Mouse (Mus musculus): ENCODE measurements around the gene Ube2k. TPM values are rescaled to one million over a fixed set of nuclear protein-coding genes. Genes with fewer than 3 reads are reported as not detected.

The Ube2k gene
- polyA plus RNA-seq (2015; fragmentation: Nextera tagmentation; extraction: Ambion mirVana), result 198 and 201 TPM in 2 replicates

DNA sequence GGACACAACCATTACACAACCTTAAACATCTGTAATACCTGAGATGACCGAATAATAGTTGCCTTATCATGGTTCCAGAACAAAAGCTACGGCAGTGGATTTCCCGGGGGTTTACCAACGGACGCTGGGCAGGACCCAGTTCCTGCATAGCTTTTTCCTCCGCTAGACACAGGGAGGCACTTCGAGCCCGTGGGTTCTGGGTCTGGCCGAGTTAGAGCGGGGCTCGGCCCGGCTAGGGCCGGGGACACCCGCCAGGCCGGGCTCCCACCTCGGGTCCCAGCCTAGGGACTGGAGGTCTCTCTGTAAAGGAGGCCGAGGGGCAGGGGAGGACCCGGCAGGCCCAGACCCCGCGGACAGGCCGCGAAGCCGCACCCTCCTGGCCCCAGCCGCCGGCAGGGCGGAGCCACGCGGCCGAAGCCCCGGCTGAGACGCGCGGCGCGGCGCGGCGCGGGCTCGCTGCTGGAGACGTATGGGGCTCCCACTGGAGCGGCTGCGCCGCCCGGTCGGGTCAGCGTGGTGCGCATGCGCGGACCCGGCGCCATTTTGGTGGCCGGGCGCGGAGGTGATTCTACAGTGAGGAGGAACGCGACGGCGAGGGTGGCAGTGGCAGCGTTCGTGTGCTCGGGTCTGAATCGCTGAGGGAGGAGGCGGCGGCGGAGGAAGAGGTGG, at the start of gene Ube2k, which contains the start of gene Smim14:
Gene Ube2k (plus strand): TSS at position 483 of the 669 bp plus-strand sequence.
Gene Smim14 (minus strand): TSS at position 434 of the 669 bp plus-strand sequence.
- Histone ChIP-seq H3K27ac (replicated peaks) (peak within 1 kb of the TSS; percentile 97), H3K27me3 (no peaks in the 10 kb centered on the region), H3K9me3 (no peaks in the 10 kb centered on the region), H3K36me3 (no peaks in the 10 kb centered on the region), H3K9ac (peak within 1 kb of the TSS; percentile 91), H3K4me1 (replicated peaks) (peaks cover 24% of the 10 kb centered on the region), H3K4me3 (peak within 1 kb of the TSS; percentile 92), H3K4me2 (peak within 1 kb of the TSS; percentile 76)
- under 1% methylated on average over 62 of the region's 66 CpGs for WGBS
- peak; percentile 96 for ATAC-seq (ENCODE audit: low FRiP score, low read depth)

GRCm38 (mm10) chr5:65487381-65487780, 49.7 kb upstream of the Ube2k start:
- H3K9ac ChIP-seq, result no peak overlapping the region
- H3K4me1 ChIP-seq (replicated peaks), result peaks cover 30% of the 10 kb centered on the region
- H3K36me3 ChIP-seq, result no peaks in the 10 kb centered on the region
- H3K4me2 ChIP-seq, result no peak overlapping the region
- no peaks in the 10 kb centered on the region for H3K9me3 ChIP-seq
- no peaks in the 10 kb centered on the region for H3K27me3 ChIP-seq
- ATAC-seq (ENCODE audit: low FRiP score, low read depth), result no peak
- no peak overlapping the region for H3K4me3 ChIP-seq
- H3K27ac ChIP-seq (replicated peaks), result no peak overlapping the region
- WGBS, result 81% methylated on average over 10 of the region's 10 CpGs

DNA sequence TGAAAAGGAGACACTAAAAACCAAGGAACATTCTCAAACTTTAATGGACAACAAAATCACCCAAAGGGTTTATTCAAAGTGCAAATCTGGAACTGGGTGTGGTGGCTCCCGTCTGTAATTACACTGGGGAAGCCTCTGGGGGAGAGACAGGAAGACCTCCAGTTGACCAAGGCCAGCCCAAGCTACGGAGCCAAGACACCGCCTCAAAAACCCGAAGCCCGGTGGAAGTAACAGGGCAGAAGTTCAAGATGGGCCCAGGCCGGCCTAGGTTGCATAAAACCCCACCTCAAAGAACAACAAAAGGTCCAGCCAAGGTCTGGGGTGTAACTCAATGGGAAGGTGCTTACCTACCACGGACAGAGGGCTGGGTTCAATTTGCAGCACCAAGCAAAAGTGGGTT, 48.3 kb upstream of the Ube2k start:
- Histone ChIP-seq H3K4me1 (replicated peaks) (peaks cover 35% of the 10 kb centered on the region), H3K27ac (replicated peaks) (no peak overlapping the region), H3K4me3 (no peak overlapping the region), H3K4me2 (no peak overlapping the region), H3K27me3 (no peaks in the 10 kb centered on the region), H3K9me3 (no peaks in the 10 kb centered on the region), H3K9ac (no peak overlapping the region), H3K36me3 (no peaks in the 10 kb centered on the region)
- 84% methylated on average over 7 of the region's 7 CpGs for WGBS
- ATAC-seq (ENCODE audit: low FRiP score, low read depth), result no peak

DNA sequence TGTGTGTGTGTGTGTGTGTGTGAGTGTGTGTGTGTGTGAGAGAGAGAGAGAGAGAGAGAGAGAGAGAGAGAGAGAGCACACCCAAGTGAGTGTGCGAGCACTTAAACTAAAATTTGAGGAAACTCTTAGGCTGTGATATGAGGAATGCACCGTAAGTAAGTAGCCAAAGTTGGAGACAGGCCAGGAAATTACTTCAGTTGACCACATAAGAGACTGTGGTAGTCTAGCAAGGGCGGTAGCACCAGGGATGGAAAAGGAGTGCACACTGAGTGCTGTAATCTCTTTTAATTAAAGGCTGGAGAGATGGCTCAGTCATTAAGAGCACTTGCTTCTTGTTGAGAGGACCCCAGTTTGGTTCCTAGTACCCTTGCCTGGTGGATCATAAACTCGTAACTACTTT, 47.2 kb upstream of the Ube2k start:
- H3K4me2 ChIP-seq, result no peak overlapping the region
- no peak overlapping the region for H3K27ac ChIP-seq (replicated peaks)
- 77% methylated on average over 4 of the region's 4 CpGs for WGBS
- no peaks in the 10 kb centered on the region for H3K9me3 ChIP-seq
- peaks cover 36% of the 10 kb centered on the region for H3K4me1 ChIP-seq (replicated peaks)
- no peak overlapping the region for H3K9ac ChIP-seq
- ATAC-seq (ENCODE audit: low FRiP score, low read depth), result no peak
- no peaks in the 10 kb centered on the region for H3K27me3 ChIP-seq
- H3K4me3 ChIP-seq, result no peak overlapping the region
- H3K36me3 ChIP-seq, result no peaks in the 10 kb centered on the region

- Histone ChIP-seq H3K9ac (peak overlapping the region; percentile 94), H3K4me1 (replicated peaks) (peaks cover 36% of the 10 kb centered on the region), H3K27ac (replicated peaks) (peak overlapping the region; percentile 96), H3K36me3 (no peaks in the 10 kb centered on the region), H3K9me3 (no peaks in the 10 kb centered on the region), H3K4me3 (peak overlapping the region; percentile 86), H3K27me3 (no peaks in the 10 kb centered on the region), H3K4me2 (peak overlapping the region; percentile 69)
- ATAC-seq (ENCODE audit: low FRiP score, low read depth), result peak; percentile 82
- WGBS, result under 1% methylated on average over 56 of the region's 57 CpGs
Measured at GRCm38 (mm10) chr5:65491767-65492715, 45.0 kb upstream of the Ube2k start.

DNA sequence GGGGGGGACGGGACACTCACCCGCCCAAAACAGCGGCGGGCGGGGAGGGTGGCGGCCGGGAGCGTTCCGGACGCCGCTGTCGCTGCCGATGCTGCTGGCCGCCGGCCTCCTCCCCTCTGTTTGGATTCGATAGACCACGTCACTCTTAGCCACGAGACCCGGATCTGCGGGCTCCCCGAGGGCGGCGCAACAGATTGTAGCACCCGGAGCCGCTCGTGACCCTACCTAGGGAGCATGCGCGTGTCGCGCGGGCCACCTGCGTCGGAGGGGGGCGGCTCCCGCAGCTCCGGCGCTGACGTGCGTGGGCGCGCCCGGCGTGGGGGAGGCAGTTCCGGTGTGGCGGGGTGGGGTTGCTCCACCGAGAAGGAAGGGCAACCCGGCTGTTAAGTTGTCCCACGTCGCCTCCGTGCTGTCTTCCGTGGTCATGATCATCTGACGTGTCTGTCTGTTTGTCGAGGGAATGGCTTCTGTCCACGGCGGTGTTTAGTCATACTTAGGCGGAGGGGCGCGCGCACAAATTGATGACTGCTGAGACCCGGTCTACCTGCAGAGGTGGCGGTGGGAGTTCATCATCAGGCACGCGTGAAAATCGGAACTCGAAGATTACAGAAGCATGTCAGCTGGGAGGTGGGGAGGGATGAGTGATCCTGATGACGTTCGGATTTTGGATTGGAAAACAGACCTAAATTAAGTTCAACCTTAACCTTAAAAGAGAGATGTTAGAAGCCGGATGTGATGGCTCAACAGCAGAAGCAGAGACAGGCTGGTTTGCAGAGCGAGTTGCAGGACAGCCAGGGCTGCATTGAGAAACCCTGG, 44.1 kb upstream of the Ube2k start, which contains the start of gene Gm43552:
Gene Gm43552 (minus strand): TSS at position 118 of the 816 bp plus-strand sequence.
- peak within 1 kb of the TSS; percentile 96 for H3K27ac ChIP-seq (replicated peaks)
- H3K4me3 ChIP-seq, result peak within 1 kb of the TSS; percentile 86
- no peaks in the 10 kb centered on the region for H3K9me3 ChIP-seq
- H3K4me1 ChIP-seq (replicated peaks), result peaks cover 30% of the 10 kb centered on the region
- H3K4me2 ChIP-seq, result peak within 1 kb of the TSS; percentile 69
- no peaks in the 10 kb centered on the region for H3K27me3 ChIP-seq
- peak within 1 kb of the TSS; percentile 94 for H3K9ac ChIP-seq
- no peaks in the 10 kb centered on the region for H3K36me3 ChIP-seq
- ATAC-seq (ENCODE audit: low FRiP score, low read depth), result peak; percentile 97
- WGBS, result under 1% methylated on average over 64 of the region's 69 CpGs

- H3K9me3 ChIP-seq, result no peaks in the 10 kb centered on the region
- no peak overlapping the region for H3K9ac ChIP-seq
- WGBS, result 86% methylated on average over 7 of the region's 7 CpGs
- no peaks in the 10 kb centered on the region for H3K27me3 ChIP-seq
- H3K27ac ChIP-seq (replicated peaks), result no peak overlapping the region
- no peak for ATAC-seq (ENCODE audit: low FRiP score, low read depth)
- H3K4me1 ChIP-seq (replicated peaks), result no peaks in the 10 kb centered on the region
- no peaks in the 10 kb centered on the region for H3K36me3 ChIP-seq
- H3K4me3 ChIP-seq, result no peak overlapping the region
- H3K4me2 ChIP-seq, result no peak overlapping the region
Measured at GRCm38 (mm10) chr5:65500231-65500630, 36.8 kb upstream of the Ube2k start.

DNA sequence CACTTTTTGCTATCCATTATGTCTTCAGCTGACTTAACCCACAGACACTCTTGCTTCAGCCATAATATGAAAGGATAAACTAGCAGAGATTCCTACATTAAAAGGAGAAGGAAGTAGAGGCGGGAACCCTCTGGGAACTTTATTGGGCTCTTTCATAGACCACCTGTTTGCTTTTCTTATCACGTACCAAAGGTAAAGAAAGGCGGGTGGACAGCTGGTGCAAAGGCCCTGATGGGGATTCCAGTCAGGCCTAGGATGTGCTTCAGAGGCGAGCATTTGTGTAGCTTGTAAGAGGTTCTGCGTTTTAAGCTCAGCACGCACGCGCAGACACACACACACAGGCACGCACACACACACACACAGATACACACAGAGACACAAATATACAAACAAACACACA, 35.6 kb upstream of the Ube2k start:
- no peak overlapping the region for H3K4me3 ChIP-seq
- no peak overlapping the region for H3K4me2 ChIP-seq
- no peaks in the 10 kb centered on the region for H3K27me3 ChIP-seq
- WGBS, result 91% methylated on average over 9 of the region's 9 CpGs
- no peak for ATAC-seq (ENCODE audit: low FRiP score, low read depth)
- H3K27ac ChIP-seq (replicated peaks), result no peak overlapping the region
- no peaks in the 10 kb centered on the region for H3K36me3 ChIP-seq
- H3K9ac ChIP-seq, result no peak overlapping the region
- H3K9me3 ChIP-seq, result no peaks in the 10 kb centered on the region
- no peaks in the 10 kb centered on the region for H3K4me1 ChIP-seq (replicated peaks)

- Histone ChIP-seq H3K27ac (replicated peaks) (no peak overlapping the region), H3K9ac (no peak overlapping the region), H3K4me3 (no peak overlapping the region), H3K4me1 (replicated peaks) (no peaks in the 10 kb centered on the region), H3K9me3 (no peaks in the 10 kb centered on the region), H3K27me3 (no peaks in the 10 kb centered on the region), H3K4me2 (peak overlapping the region; percentile 40), H3K36me3 (no peaks in the 10 kb centered on the region)
- no peak for ATAC-seq (ENCODE audit: low FRiP score, low read depth)
- WGBS, result 9% methylated on average over 8 of the region's 8 CpGs
Measured at GRCm38 (mm10) chr5:65505786-65506185, 31.2 kb upstream of the Ube2k start.

DNA sequence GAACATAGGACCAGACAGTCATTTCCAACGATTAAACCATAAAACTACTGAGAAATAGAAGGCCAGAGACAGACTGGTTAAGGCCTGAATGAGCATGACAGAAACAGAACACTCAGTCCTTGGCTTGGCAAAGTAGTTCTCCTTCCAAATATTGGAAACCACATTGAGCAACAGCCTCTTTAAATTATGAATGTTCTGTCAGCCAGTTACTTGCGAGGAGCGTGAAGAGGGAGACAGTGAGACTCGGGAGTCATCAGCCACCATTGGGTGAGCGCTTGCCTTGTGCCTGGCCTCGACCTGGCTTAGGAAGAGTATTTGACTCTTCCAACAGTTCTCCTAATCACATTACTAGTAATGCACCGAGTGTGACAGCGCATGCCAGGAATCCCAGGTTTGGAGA, 28.6 kb upstream of the Ube2k start:
- H3K9ac ChIP-seq, result no peak overlapping the region
- H3K27me3 ChIP-seq, result no peaks in the 10 kb centered on the region
- no peak overlapping the region for H3K4me3 ChIP-seq
- no peak overlapping the region for H3K4me2 ChIP-seq
- no peaks in the 10 kb centered on the region for H3K36me3 ChIP-seq
- no peak for ATAC-seq (ENCODE audit: low FRiP score, low read depth)
- H3K27ac ChIP-seq (replicated peaks), result no peak overlapping the region
- H3K9me3 ChIP-seq, result no peaks in the 10 kb centered on the region
- 87% methylated on average over 8 of the region's 8 CpGs for whole genome bisulfite sequencing
- H3K4me1 ChIP-seq (replicated peaks), result no peaks in the 10 kb centered on the region

GRCm38 (mm10) chr5:65513506-65513905, 23.5 kb upstream of the Ube2k start:
- H3K9ac ChIP-seq, result no peak overlapping the region
- H3K4me1 ChIP-seq (replicated peaks), result no peaks in the 10 kb centered on the region
- H3K36me3 ChIP-seq, result no peaks in the 10 kb centered on the region
- H3K27ac ChIP-seq (replicated peaks), result no peak overlapping the region
- WGBS, result 82% methylated on average over 3 of the region's 3 CpGs
- no peak overlapping the region for H3K4me2 ChIP-seq
- H3K4me3 ChIP-seq, result no peak overlapping the region
- no peak for ATAC-seq (ENCODE audit: low FRiP score, low read depth)
- no peaks in the 10 kb centered on the region for H3K27me3 ChIP-seq
- no peaks in the 10 kb centered on the region for H3K9me3 ChIP-seq

All from hindbrain, embryonic 15.5 days (tissue).